Mouse (Mus musculus) limb, embryonic 10.5 days (tissue): ENCODE data around the gene Slc9a9. TPM values are rescaled to one million over a fixed set of nuclear protein-coding genes. Genes with fewer than 3 reads are reported as not detected.
A peak's percentile ranks its signal among the peaks of the same experiment; 100 is the strongest.

Experiments
- DNase-seq: peaks from one replicate; pipeline ENCODE4 v3.0.0-alpha.2; 2017; ENCODE audit warnings: low spot score
- H3K27ac ChIP-seq: fragments of 300-500 bp; sonication (generic); 2 replicates; pipeline ENCODE4 v1.5.1; 2016; ENCODE audit warnings: mild to moderate bottlenecking
- H3K27me3 ChIP-seq: fragments of 300-500 bp; sonication (generic); 2 replicates; pipeline ENCODE4 v1.6.1; 2016; ENCODE audit warnings: low read depth, mild to moderate bottlenecking; ENCODE audit not compliant: poor library complexity, severe bottlenecking
- H3K36me3 ChIP-seq: fragments of 300-500 bp; sonication (generic); 2 replicates; pipeline ENCODE4 v1.6.1; 2016; ENCODE audit warnings: mild to moderate bottlenecking, moderate library complexity
- H3K4me1 ChIP-seq: fragments of 300-500 bp; sonication (generic); 2 replicates; pipeline ENCODE4 v1.6.1; 2016
- H3K4me3 ChIP-seq: fragments of 300-500 bp; sonication (generic); 2 replicates; pipeline ENCODE4 v1.5.1; 2016; ENCODE audit warnings: mild to moderate bottlenecking, moderate library complexity
- H3K9me3 ChIP-seq: fragments of 300-500 bp; sonication (generic); replicated peaks from 2 replicates; pipeline ENCODE4 v1.6.1; 2016; ENCODE audit warnings: mild to moderate bottlenecking
- WGBS: fragments of 180-500 bp; shearing (Covaris S2); methylation state at CpG from one replicate; pipeline ENCODE4 v1.1.7; 2016; 5-methylcytosine and 5-hydroxymethylcytosine counted together
- polyA plus RNA-seq: library from polyadenylated mRNA; unstranded; fragments of >200 nt; fragmentation: Nextera tagmentation; extraction: Ambion mirVana; gene quantifications from 2 replicates; pipeline ENCODE4 v1.2.1, GENCODE M21; 2016

Gene Slc9a9
- polyA plus RNA-seq, 1 experiment from 2014 or later, result 1.5 TPM

DNA sequence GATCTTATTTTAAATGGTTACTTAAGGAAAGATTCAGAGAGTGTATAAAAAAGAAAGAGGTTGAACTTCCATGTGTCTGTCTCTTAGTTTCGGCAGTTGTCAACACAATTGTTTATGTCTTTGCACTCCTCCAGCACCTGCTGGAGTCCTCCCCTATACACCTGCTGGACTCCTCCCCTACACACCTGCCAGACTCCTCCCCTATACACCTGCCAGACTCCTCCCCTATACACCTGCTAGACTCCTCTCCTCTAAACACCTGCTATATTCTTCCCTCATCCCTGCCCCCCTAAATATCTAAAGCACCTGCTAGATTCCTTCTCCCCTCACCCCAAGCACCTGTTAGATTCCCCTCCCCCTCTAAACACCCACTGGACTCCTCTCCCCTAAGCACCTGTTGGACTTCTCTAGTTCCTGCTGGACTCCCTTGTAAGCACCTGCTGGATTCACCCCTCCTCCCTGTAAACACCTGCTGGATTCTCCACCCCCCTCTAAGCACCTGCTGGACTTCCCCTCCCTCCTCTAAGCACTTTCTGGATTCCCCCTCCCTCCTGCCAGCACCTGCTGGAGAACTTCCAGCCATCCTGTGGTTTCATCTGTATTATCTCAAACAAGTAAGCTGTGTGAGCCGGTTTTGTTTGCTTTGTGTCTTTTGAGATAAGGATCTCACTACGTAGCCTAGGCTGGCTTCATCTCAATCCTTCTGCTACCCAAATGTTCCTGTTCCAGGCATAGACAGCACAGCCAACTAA, 10.1 kb upstream of the Slc9a9 start:
- H3K27ac ChIP-seq, result no peak overlapping the region
- DNase-seq, result no peak
- no peaks in the 10 kb centered on the region for H3K4me1 ChIP-seq
- no peaks in the 10 kb centered on the region for H3K36me3 ChIP-seq
- H3K9me3 ChIP-seq, result no peaks in the 10 kb centered on the region
- WGBS, result 75% methylated on average over 3 of the region's 3 CpGs
- H3K4me3 ChIP-seq, result no peak overlapping the region
- H3K27me3 ChIP-seq, result no peaks in the 10 kb centered on the region

DNA sequence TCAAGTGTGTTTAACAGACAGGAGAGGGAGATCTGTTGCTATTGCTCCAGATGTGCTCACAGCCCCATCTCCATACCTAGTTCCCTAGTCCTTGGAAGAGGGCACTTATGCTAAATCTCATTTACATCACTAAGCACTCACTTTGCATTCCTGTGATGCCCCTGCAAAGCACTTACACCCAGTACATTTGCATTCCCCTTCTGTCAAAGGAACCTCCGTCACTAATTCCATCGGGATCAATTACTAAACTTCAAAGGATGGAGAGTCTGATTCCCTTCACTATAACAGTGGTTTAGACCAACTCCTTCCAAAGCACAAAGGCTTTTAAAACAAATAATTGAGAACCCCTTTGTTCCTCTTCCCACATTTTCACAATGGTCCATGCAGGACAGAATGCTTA, 7.9 kb upstream of the Slc9a9 start:
- 13% methylated on average over 2 of the region's 2 CpGs for WGBS
- Histone ChIP-seq H3K4me1 (no peaks in the 10 kb centered on the region), H3K27me3 (no peaks in the 10 kb centered on the region), H3K27ac (no peak overlapping the region), H3K9me3 (no peaks in the 10 kb centered on the region), H3K36me3 (no peaks in the 10 kb centered on the region), H3K4me3 (no peak overlapping the region)
- DNase-seq, result no peak

DNA sequence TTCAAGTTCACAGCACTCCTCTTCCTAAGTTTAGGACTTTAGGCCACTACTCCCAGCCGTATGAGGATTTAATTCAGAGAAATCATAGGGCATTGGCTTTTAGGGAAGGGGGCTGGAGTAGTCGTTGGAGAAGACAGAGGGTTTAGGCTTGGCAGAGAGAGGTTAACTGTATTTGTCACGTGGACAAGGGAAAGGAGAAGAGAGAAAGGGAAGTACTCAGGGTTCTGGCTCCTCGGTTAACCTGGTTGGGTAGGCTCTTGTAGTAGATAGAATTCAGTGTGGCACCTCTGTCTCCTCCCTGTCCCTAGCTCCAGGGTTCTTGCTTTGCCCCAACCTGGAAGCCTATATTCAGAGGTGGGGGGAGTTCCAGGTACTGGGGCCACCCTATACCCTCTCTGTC, 4.5 kb upstream of the Slc9a9 start:
- H3K36me3 ChIP-seq, result no peaks in the 10 kb centered on the region
- no peak for DNase-seq
- H3K27ac ChIP-seq, result no peak overlapping the region
- no peaks in the 10 kb centered on the region for H3K27me3 ChIP-seq
- no peak overlapping the region for H3K4me3 ChIP-seq
- H3K4me1 ChIP-seq, result peaks cover 16% of the 10 kb centered on the region; the same call in 1 of the 2 replicates
- 82% methylated on average over 4 of the region's 4 CpGs for WGBS
- H3K9me3 ChIP-seq, result no peaks in the 10 kb centered on the region

DNA sequence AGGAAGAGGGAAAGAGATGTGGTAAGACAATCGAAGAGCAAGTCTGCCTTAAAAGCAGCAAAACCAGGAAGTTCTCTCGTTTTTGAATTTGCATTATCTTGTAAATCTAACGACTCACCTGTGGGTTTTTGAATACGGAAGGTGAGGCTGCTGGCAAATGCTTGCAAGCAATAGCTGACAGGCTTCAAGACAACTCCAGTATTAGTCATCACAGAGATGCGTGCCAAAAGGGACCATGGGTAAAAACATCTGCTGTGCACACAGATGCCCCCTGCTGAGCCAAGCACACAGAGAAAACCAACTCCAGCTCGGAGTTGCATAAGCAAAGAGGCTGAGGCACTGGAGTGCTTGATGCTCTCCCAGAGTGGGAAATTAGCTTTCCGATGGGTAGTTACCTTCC, 1.1 kb upstream of the Slc9a9 start:
- Histone ChIP-seq H3K9me3 (no peaks in the 10 kb centered on the region), H3K4me3 (no peak overlapping the region), H3K27me3 (no peaks in the 10 kb centered on the region), H3K4me1 (peaks cover 18% of the 10 kb centered on the region; the same call in 1 of the 2 replicates), H3K36me3 (no peaks in the 10 kb centered on the region), H3K27ac (no peak overlapping the region)
- 66% methylated on average over 7 of the region's 7 CpGs for WGBS
- DNase-seq, result no peak

DNA sequence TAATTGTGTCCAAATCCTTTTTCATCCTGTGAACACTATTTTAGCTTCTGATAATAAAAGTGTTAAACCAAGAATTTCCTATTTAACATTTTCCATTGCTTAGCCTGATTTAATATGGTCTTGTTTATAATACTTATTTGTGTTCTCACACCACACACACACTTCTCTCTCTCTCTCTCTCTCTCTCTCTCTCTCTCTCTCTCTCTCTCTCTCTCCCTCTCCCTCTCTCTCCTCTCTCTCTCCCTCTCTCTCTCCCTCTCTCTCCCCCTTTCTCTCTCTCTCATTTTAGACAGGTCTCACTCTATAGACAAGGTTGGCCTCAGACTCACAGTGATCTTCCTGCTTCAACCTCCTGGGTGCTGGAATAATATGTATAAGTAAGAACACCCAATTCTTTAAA, 995 bp downstream of the Slc9a9 start:
- no peak for DNase-seq
- no peak overlapping the region for H3K27ac ChIP-seq
- H3K9me3 ChIP-seq, result no peaks in the 10 kb centered on the region
- H3K36me3 ChIP-seq, result no peaks in the 10 kb centered on the region
- H3K4me1 ChIP-seq, result peaks cover 18% of the 10 kb centered on the region; the same call in 1 of the 2 replicates
- no peaks in the 10 kb centered on the region for H3K27me3 ChIP-seq
- peak overlapping the region; percentile 57 for H3K4me3 ChIP-seq

DNA sequence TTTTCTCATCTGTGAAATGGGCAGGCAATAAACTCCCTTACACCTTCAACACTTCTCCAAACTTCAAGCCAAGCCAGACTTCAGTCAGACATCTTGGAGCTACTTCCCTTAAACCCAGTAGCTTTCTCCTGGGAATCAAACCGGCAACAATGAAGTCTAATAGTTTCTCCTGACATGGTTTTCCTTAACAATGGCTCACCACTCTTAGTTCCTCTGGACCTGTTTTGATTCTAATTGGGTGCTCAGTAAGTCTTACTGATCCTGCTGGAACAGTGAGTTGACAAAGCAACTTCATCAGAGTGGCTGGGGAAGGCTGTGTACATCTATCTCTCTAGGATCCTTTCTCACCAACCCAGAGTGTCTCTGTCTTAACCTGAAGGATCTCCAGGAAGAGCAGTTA, 5.0 kb downstream of the Slc9a9 start:
- Histone ChIP-seq H3K27me3 (no peaks in the 10 kb centered on the region), H3K4me1 (peaks cover 7% of the 10 kb centered on the region; the same call in 1 of the 2 replicates), H3K9me3 (no peaks in the 10 kb centered on the region), H3K36me3 (no peaks in the 10 kb centered on the region), H3K4me3 (no peak overlapping the region), H3K27ac (no peak overlapping the region)
- 89% methylated on average over 1 of the region's 1 CpGs for WGBS
- DNase-seq, result no peak

DNA sequence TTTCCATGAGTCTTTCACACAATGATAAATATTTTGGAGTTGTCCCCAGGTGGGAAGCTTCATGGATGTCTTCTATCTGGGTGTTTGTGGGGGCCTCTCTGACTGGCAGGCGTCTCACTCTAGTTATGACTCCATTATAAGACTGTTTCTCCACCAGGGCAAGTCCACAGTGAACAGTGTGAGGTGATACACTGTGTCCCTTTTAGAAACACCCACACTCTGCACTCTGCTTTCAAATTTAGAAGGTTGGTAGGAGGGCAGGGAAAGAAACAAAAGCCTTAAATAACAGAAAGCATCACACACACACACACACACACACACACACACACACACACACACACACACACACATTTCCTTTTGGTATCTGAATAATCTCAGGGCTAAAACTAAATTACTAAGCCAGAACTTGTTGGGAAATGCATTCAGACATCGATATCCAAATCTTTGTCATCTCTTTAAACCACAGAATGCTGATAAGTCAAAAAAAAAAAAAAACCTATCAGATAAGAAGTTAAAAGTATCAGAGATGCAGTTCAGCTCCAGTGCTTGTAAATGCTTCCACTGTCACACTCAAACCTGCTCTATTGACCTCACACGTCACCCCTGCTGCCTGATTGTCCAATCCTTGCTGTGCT, 8.4 kb downstream of the Slc9a9 start:
- H3K36me3 ChIP-seq, result no peaks in the 10 kb centered on the region
- H3K4me1 ChIP-seq, result 0 out of 2 replicates have a peak, but pooled peaks cover 3% of the 10 kb centered on the region
- DNase-seq, result no peak
- H3K27ac ChIP-seq, result no peak overlapping the region
- WGBS, result 79% methylated on average over 3 of the region's 3 CpGs
- no peaks in the 10 kb centered on the region for H3K9me3 ChIP-seq
- no peak overlapping the region for H3K4me3 ChIP-seq
- no peaks in the 10 kb centered on the region for H3K27me3 ChIP-seq

DNA sequence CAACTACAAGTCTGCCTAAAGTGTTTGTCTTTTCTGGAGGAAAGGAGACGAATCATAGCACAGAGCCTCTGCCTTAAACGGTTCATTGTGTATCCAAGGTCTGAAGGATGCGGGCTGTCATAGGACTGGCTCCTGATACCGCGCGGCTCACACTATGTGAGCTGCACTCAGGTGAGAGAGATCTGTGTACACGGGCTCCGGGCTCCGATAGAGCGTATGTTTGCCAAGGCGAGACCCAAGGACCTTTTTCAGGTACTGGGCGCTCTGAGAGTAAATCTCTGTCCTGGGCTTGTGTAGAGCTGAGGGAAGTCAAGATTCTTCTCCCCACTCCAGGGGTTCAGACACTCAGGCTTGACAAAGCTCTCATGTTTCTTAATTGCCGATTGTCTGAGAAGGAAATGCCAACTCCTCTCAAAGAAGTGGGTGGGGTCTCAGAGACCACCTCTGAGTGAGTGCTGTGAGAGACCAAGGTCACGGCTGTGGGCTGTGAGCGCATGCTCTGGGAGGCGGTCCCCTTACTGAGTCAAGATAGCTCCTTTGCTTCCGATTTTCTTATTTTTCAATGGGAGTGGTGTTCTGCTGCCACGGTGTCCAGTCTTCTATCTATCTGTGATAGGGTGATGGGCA, 10.9 kb downstream of the Slc9a9 start:
- WGBS, result 86% methylated on average over 18 of the region's 18 CpGs
- H3K27me3 ChIP-seq, result no peaks in the 10 kb centered on the region
- no peaks in the 10 kb centered on the region for H3K36me3 ChIP-seq
- H3K9me3 ChIP-seq, result no peaks in the 10 kb centered on the region
- no peak for DNase-seq
- no peak overlapping the region for H3K27ac ChIP-seq
- H3K4me1 ChIP-seq, result 0 out of 2 replicates have a peak, but pooled peaks cover 3% of the 10 kb centered on the region
- no peak overlapping the region for H3K4me3 ChIP-seq

DNA sequence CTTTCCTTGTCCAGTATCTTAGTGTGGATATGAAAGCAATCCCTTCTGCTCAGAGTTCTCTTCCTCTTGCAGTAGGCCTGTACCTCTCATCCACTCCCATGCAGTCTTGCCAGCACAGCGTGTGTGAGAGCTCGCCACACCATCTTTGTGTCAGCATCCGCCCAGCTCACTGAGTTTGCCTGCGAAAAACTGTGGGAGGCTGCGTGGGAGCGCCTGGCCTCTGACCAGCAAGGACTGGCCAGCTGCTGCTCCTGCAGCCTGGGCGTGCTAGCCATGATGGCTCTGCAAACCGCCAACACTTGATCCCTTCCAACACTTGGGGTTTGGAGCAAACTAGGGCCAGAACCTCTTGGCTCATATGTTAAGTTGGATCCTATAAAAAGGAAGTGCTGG, 11.4 kb downstream of the Slc9a9 start:
- 90% methylated on average over 8 of the region's 8 CpGs for whole genome bisulfite sequencing
- H3K27ac ChIP-seq, result no peak overlapping the region
- no peak overlapping the region for H3K4me3 ChIP-seq
- H3K27me3 ChIP-seq, result no peaks in the 10 kb centered on the region
- H3K36me3 ChIP-seq, result no peaks in the 10 kb centered on the region
- no peak for DNase-seq
- H3K4me1 ChIP-seq, result 0 out of 2 replicates have a peak, but pooled peaks cover 3% of the 10 kb centered on the region
- H3K9me3 ChIP-seq, result no peaks in the 10 kb centered on the region

DNA sequence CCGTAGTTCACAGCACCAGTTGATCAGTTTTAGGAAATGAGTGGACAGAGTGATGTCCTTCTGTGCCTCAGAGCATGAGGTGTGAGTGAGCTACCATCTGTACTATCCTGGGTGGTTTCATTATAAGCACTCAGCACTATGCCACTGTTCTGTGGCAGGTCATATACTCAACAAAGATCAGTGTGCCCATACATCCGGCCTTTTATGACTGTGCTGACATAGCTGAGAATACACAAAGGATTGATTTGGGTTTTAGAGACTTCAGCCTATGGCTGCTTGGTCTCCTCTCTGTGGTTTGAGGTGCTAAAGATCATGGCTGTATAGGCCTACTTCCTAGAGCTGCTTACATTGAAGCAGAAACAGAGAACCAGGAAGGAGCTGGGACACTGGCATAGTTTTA, 12.6 kb downstream of the Slc9a9 start:
- no peaks in the 10 kb centered on the region for H3K27me3 ChIP-seq
- no peaks in the 10 kb centered on the region for H3K9me3 ChIP-seq
- H3K36me3 ChIP-seq, result no peaks in the 10 kb centered on the region
- H3K4me1 ChIP-seq, result 0 out of 2 replicates have a peak, but pooled peaks cover 3% of the 10 kb centered on the region
- H3K27ac ChIP-seq, result no peak overlapping the region
- 89% methylated on average over 2 of the region's 2 CpGs for WGBS
- H3K4me3 ChIP-seq, result no peak overlapping the region
- no peak for DNase-seq

DNA sequence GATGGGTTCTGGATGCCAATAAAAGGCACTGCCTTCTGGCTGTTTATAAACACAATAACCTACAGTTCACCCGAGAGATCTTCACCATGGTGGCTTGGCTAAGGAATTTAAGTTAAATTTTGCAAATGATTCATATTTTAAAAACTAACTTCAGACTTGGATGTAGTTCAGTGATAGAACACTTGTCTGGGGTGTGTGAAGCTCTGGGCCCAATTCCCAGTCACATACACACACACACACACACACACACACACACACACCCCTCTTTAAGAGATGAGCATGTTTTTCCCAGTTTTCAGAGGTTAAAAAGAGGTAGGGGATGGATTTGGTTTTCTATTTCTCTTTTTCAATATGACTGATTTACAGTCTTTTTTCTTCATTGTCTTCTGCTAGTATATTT, 15.9 kb downstream of the Slc9a9 start:
- H3K27ac ChIP-seq, result no peak overlapping the region
- WGBS, result 69% methylated on average over 1 of the region's 1 CpGs
- no peaks in the 10 kb centered on the region for H3K9me3 ChIP-seq
- 0 out of 2 replicates have a peak, but pooled peaks cover 3% of the 10 kb centered on the region for H3K4me1 ChIP-seq
- no peaks in the 10 kb centered on the region for H3K36me3 ChIP-seq
- no peaks in the 10 kb centered on the region for H3K27me3 ChIP-seq
- no peak for DNase-seq
- H3K4me3 ChIP-seq, result no peak overlapping the region

DNA sequence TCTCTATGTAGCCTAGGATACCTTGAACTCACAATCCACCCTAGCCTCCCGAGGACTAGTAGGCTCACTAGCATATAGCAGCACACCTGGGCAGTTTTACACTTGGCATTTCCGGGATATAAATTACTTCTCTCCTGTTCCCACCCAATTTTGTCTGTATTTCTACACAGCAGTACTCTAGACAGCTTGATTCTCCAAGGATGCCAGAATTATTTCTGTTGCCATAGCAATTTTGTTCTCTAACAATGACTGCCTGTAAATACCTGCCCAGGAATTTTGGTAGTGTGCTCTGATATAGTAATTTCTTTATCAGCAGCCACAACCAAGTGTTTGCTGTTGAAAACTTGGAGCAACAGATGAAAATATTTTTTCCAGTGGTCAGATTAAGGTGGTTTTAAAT, 16.7 kb downstream of the Slc9a9 start:
- Histone ChIP-seq H3K4me3 (no peak overlapping the region), H3K27me3 (no peaks in the 10 kb centered on the region), H3K27ac (no peak overlapping the region), H3K4me1 (peaks cover 2% of the 10 kb centered on the region), H3K9me3 (no peaks in the 10 kb centered on the region), H3K36me3 (no peaks in the 10 kb centered on the region)
- DNase-seq, result no peak
- 95% methylated on average over 2 of the region's 2 CpGs for WGBS

DNA sequence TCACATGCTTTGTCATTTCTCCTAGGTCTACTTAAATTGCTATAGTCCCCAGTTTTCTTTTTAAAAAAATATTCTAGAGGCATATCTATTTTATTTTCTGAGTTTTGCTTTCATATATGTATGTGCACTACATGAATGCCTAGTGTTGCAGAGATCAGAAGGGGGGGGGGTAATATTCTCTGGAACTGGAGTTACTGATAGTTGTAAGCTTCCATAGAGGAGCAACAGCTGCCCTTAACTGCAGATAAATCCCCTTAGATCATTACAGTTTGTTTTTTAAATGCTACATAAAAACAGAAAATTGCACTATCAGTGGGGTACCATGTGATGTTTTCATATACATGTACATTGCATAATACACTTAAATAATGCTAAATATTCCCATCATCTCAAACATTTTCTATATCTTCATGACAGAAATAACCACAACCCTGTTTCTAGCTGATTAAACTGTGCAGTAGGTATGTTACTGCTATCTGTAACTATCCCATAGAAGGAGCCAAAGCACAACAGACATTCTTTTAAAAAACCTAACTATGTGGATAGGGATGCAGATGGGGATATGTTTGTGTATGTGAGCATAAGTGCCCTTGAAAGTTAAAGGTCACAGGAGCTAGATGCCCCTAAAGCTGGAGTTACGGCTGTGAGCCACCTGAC, 17.6 kb downstream of the Slc9a9 start:
- DNase-seq, result no peak
- no peak overlapping the region for H3K4me3 ChIP-seq
- 83% methylated on average over 1 of the region's 1 CpGs for WGBS
- peaks cover 11% of the 10 kb centered on the region for H3K4me1 ChIP-seq
- H3K27ac ChIP-seq, result no peak overlapping the region
- no peaks in the 10 kb centered on the region for H3K9me3 ChIP-seq
- no peaks in the 10 kb centered on the region for H3K27me3 ChIP-seq
- no peaks in the 10 kb centered on the region for H3K36me3 ChIP-seq
